Mouse (Mus musculus): ENCODE results near the gene Tsga10ip. TPM values are rescaled to one million over a fixed set of nuclear protein-coding genes. Genes with fewer than 3 reads are reported as not detected.

The Tsga10ip gene
- polyA plus RNA-seq, 1 experiment = 0.59 TPM

DNA sequence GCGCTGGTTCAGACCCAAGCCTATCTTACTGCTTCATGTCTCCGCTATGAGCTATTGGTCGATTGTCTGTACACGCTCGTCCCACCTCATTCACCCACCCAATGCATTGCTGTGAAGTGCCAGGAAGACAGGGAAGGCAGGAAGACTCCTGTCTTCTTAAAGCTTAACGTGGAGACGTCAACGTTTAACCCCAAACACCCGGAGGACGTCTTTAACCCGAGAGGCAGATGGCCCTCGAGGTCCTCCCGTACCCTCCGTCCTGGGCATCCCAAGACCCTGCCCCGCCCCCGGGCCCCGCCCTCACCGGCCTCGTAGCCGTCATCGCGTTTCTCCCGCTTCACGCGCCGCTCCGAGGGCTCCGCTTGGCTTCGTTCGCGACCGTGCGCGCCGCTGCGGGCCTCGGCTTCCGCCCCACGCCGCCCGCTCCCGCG is 14.3 kb downstream of the Tsga10ip start:
- DNase-seq = no peak
- peaks cover 18% of the 10 kb centered on the region for H3K36me3 ChIP-seq (ENCODE audit: control insufficient read depth, insufficient read depth, low read length)
- peak overlapping the region; percentile 88 for H3K4me3 ChIP-seq (ENCODE audit: control insufficient read depth, insufficient read depth, low read length)
- TF ChIP-seq CTCF (IDR thresholded peaks at IDR 0.05; ENCODE audit: borderline replicate concordance, control insufficient read depth, extremely low read depth, insufficient read depth, low read length, poor library complexity) = no peak
- no peak for TF ChIP-seq POLR2A (IDR thresholded peaks at IDR 0.05; ENCODE audit: control insufficient read depth, extremely low read depth, insufficient read depth, low read length, poor library complexity)
- under 1% methylated on average over 43 of the region's 43 CpGs for WGBS
- no peaks in the 10 kb centered on the region for H3K27me3 ChIP-seq (ENCODE audit: control insufficient read depth, insufficient read depth, low read length)
- no peak overlapping the region for H3K27ac ChIP-seq (ENCODE audit: control insufficient read depth, insufficient read depth, low read length)
- peaks cover 19% of the 10 kb centered on the region for H3K4me1 ChIP-seq (replicated peaks; ENCODE audit: control insufficient read depth, insufficient read depth, low read length)

DNA sequence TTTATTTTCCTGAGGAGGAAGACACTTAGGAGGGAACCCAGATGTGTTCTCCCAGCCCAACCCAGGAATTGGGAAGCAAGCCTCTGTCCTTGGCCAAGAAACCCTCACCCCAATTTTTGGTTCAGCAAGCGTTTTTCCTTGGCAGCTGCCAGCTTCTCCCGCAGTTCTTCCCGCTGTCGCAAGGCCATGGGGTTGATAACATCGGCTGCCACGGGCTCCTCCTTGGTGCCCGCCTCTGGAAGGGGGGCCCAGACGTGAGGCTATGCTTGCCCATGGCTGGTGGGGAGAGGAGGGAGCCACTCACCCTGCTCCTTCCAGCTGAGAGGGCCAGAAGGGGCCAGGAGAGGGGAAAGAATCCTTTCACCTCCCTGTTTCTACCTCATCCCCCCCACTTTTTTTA is 17.6 kb downstream of the Tsga10ip start:
- WGBS = 97% methylated on average over 8 of the region's 8 CpGs

DNA sequence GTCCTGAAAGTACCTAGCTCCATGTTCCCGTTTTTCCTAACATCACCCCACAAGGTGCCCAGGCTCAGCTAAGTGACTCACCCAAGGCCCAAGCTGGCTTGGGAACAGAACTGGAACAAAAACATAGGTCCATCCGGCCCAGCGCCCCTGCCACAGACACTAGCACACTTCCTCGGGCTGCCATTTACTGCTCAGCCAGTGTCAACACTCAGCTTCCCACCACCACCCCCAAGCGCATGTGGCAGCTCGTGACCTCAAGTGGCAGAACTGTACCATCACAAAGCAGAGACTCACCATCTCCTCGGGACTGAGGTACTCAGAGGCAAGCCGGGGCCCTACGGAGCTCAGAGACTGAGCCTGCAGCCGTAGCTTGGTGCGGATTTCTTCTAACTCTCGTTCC is 19.0 kb downstream of the Tsga10ip start:
- H3K4me1 ChIP-seq (replicated peaks; ENCODE audit: control insufficient read depth, insufficient read depth, low read length) = peaks cover 5% of the 10 kb centered on the region
- H3K36me3 ChIP-seq (ENCODE audit: control insufficient read depth, insufficient read depth, low read length) = peaks cover 65% of the 10 kb centered on the region
- no peaks in the 10 kb centered on the region for H3K27me3 ChIP-seq (ENCODE audit: control insufficient read depth, insufficient read depth, low read length)
- no peak for DNase-seq
- 96% methylated on average over 12 of the region's 12 CpGs for WGBS
- no peak overlapping the region for H3K27ac ChIP-seq (ENCODE audit: control insufficient read depth, insufficient read depth, low read length)
- no peak overlapping the region for H3K4me3 ChIP-seq (ENCODE audit: control insufficient read depth, insufficient read depth, low read length)
- TF ChIP-seq POLR2A (IDR thresholded peaks at IDR 0.05; ENCODE audit: control insufficient read depth, extremely low read depth, insufficient read depth, low read length, poor library complexity) (no peak), CTCF (IDR thresholded peaks at IDR 0.05; ENCODE audit: borderline replicate concordance, control insufficient read depth, extremely low read depth, insufficient read depth, low read length, poor library complexity) (no peak)

More for the DNA sequence above, 17.6 kb downstream of the Tsga10ip start:
- TF ChIP-seq CTCF (IDR thresholded peaks at IDR 0.05; ENCODE audit: borderline replicate concordance, control insufficient read depth, extremely low read depth, insufficient read depth, low read length, poor library complexity) (no peak), POLR2A (IDR thresholded peaks at IDR 0.05; ENCODE audit: control insufficient read depth, extremely low read depth, insufficient read depth, low read length, poor library complexity) (no peak)
- no peaks in the 10 kb centered on the region for H3K27me3 ChIP-seq (ENCODE audit: control insufficient read depth, insufficient read depth, low read length)
- no peak overlapping the region for H3K4me3 ChIP-seq (ENCODE audit: control insufficient read depth, insufficient read depth, low read length)
- peaks cover 51% of the 10 kb centered on the region for H3K36me3 ChIP-seq (ENCODE audit: control insufficient read depth, insufficient read depth, low read length)
- H3K27ac ChIP-seq (ENCODE audit: control insufficient read depth, insufficient read depth, low read length) = no peak overlapping the region
- DNase-seq = no peak
- peaks cover 8% of the 10 kb centered on the region for H3K4me1 ChIP-seq (replicated peaks; ENCODE audit: control insufficient read depth, insufficient read depth, low read length)

DNA sequence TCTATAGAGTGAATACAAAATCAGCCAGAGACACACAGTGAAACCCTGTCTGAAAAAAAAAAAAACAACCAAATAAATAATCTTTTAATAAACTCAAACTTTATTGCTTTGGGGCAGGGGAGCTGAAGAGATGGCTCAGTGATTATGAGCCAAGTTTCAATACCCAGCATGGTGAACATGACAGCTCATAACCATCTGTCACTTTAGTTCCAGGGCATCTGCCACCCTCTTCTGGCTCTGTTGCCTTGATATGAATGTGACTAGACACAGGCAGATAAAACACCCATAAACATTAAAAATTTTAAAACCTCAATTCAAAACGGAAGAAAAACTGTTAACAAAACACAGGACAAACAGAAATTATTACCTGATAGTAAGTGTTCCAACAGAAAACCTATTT is 24.9 kb downstream of the Tsga10ip start:
- Histone ChIP-seq H3K4me3 (ENCODE audit: control insufficient read depth, insufficient read depth, low read length) (no peak overlapping the region), H3K27ac (ENCODE audit: control insufficient read depth, insufficient read depth, low read length) (no peak overlapping the region), H3K27me3 (ENCODE audit: control insufficient read depth, insufficient read depth, low read length) (no peaks in the 10 kb centered on the region), H3K36me3 (ENCODE audit: control insufficient read depth, insufficient read depth, low read length) (peaks cover 53% of the 10 kb centered on the region), H3K4me1 (replicated peaks; ENCODE audit: control insufficient read depth, insufficient read depth, low read length) (no peaks in the 10 kb centered on the region)
- WGBS = 90% methylated on average over 1 of the region's 1 CpGs
- no peak for DNase-seq
- TF ChIP-seq POLR2A (IDR thresholded peaks at IDR 0.05; ENCODE audit: control insufficient read depth, extremely low read depth, insufficient read depth, low read length, poor library complexity) (no peak), CTCF (IDR thresholded peaks at IDR 0.05; ENCODE audit: borderline replicate concordance, control insufficient read depth, extremely low read depth, insufficient read depth, low read length, poor library complexity) (no peak)

DNA sequence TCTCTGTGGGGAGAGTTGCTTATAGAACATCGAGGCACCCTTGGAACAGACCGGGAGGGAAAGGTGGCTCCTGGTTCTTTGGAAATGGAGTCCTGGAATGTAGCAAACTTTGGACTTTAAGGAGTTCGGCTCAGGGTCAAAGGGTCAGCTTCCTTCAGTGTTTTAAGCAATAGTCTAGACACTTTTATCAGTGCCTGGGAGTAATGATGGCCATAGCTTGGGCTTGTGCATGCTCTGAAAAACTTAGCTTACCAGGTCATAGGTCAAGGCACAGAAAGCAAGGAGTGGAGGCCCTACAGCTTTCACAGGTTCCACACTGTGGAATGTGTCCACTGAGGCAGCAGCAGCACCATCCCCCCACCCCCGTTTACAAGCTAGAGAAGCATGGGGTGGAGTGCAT is 27.6 kb downstream of the Tsga10ip start:
- WGBS = 95% methylated on average over 4 of the region's 4 CpGs
- Histone ChIP-seq H3K4me3 (ENCODE audit: control insufficient read depth, insufficient read depth, low read length) (no peak overlapping the region), H3K27ac (ENCODE audit: control insufficient read depth, insufficient read depth, low read length) (no peak overlapping the region), H3K4me1 (replicated peaks; ENCODE audit: control insufficient read depth, insufficient read depth, low read length) (no peaks in the 10 kb centered on the region), H3K36me3 (ENCODE audit: control insufficient read depth, insufficient read depth, low read length) (peaks cover 47% of the 10 kb centered on the region), H3K27me3 (ENCODE audit: control insufficient read depth, insufficient read depth, low read length) (no peaks in the 10 kb centered on the region)
- DNase-seq = no peak
- TF ChIP-seq CTCF (IDR thresholded peaks at IDR 0.05; ENCODE audit: borderline replicate concordance, control insufficient read depth, extremely low read depth, insufficient read depth, low read length, poor library complexity) (no peak), POLR2A (IDR thresholded peaks at IDR 0.05; ENCODE audit: control insufficient read depth, extremely low read depth, insufficient read depth, low read length, poor library complexity) (no peak)

DNA sequence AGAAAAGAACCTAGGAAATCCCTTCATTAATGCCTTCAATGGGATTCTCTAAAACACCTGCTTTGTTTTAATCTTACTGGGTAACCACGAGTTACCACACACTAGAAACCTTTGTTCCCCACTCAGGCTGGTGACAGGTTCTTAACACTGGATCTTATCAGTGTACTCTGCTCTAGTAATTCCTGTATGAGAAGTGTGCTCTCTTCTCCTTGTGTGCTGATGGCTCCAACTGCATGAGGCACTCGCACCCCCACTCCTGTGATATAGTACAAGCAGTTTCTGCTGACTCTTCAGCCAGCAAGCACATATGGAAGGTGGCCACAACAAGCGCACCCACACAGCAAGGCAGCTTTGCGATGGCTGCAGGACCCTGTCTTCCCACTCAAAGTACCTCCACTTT is 28.1 kb downstream of the Tsga10ip start:
- Histone ChIP-seq H3K27ac (ENCODE audit: control insufficient read depth, insufficient read depth, low read length) (no peak overlapping the region), H3K4me1 (replicated peaks; ENCODE audit: control insufficient read depth, insufficient read depth, low read length) (no peaks in the 10 kb centered on the region), H3K36me3 (ENCODE audit: control insufficient read depth, insufficient read depth, low read length) (peaks cover 46% of the 10 kb centered on the region), H3K27me3 (ENCODE audit: control insufficient read depth, insufficient read depth, low read length) (no peaks in the 10 kb centered on the region), H3K4me3 (ENCODE audit: control insufficient read depth, insufficient read depth, low read length) (no peak overlapping the region)
- TF ChIP-seq CTCF (IDR thresholded peaks at IDR 0.05; ENCODE audit: borderline replicate concordance, control insufficient read depth, extremely low read depth, insufficient read depth, low read length, poor library complexity) (no peak), POLR2A (IDR thresholded peaks at IDR 0.05; ENCODE audit: control insufficient read depth, extremely low read depth, insufficient read depth, low read length, poor library complexity) (no peak)
- no peak for DNase-seq
- WGBS = 76% methylated on average over 4 of the region's 4 CpGs

DNA sequence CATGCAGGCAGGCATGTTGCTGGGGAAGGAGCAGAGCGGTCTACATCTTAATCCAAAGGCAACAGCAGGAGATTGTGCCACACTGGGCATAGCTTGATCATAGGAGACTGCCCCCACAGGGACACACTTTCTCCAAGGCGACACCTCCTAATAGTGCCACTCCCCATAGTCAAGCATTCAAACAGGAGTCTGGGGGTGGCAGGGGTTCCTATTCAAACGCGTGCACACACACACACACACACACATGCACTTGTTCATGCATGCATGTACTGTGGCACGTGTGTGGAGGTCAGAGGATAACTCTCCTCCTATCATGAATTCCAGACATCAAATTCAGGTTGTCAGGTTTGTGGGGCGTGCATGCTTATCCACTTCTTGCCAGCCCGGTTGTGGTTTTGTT is 29.6 kb downstream of the Tsga10ip start:
- no peaks in the 10 kb centered on the region for H3K27me3 ChIP-seq (ENCODE audit: control insufficient read depth, insufficient read depth, low read length)
- no peak for DNase-seq
- 96% methylated on average over 7 of the region's 7 CpGs for WGBS
- H3K4me3 ChIP-seq (ENCODE audit: control insufficient read depth, insufficient read depth, low read length) = no peak overlapping the region
- TF ChIP-seq CTCF (IDR thresholded peaks at IDR 0.05; ENCODE audit: borderline replicate concordance, control insufficient read depth, extremely low read depth, insufficient read depth, low read length, poor library complexity) = no peak
- TF ChIP-seq POLR2A (IDR thresholded peaks at IDR 0.05; ENCODE audit: control insufficient read depth, extremely low read depth, insufficient read depth, low read length, poor library complexity) = no peak
- H3K36me3 ChIP-seq (ENCODE audit: control insufficient read depth, insufficient read depth, low read length) = peaks cover 38% of the 10 kb centered on the region
- no peak overlapping the region for H3K27ac ChIP-seq (ENCODE audit: control insufficient read depth, insufficient read depth, low read length)
- H3K4me1 ChIP-seq (replicated peaks; ENCODE audit: control insufficient read depth, insufficient read depth, low read length) = peaks cover 5% of the 10 kb centered on the region
